Mouse (Mus musculus): Measurements from ENCODE around the gene Poc1b. TPM values are rescaled to one million over a fixed set of nuclear protein-coding genes. Genes with fewer than 3 reads are reported as not detected.

The Poc1b gene
- total and polyA plus RNA-seq, 3 experiments = 5.6 to 54.0 (median 17.4) TPM

GRCm38 (mm10) chr10:99190798-99191197, 84.0 kb downstream of the Poc1b start:
- DNase-seq (ENCODE audit: low spot score) = no peak
- no peak overlapping the region for H3K4me3 ChIP-seq (ENCODE audit: low read depth, low read length)
- TF ChIP-seq CTCF (IDR thresholded peaks at IDR 0.05; ENCODE audit: low read depth, low read length) (peak; percentile 17; the same call in 1 of the 2 replicates), GATA1 (IDR thresholded peaks at IDR 0.05; ENCODE audit: borderline replicate concordance, low read length) (no peak)

GRCm38 (mm10) chr10:99194451-99195055, 87.7 kb downstream of the Poc1b start:
- TF ChIP-seq TAL1 (conservative IDR thresholded peaks at IDR 0.05; ENCODE audit: low read depth, low read length) (no peak), POLR2AphosphoS5 (IDR thresholded peaks at IDR 0.05; ENCODE audit: insufficient replicate concordance, low read depth, low read length) (no peak), GATA1 (IDR thresholded peaks at IDR 0.05; ENCODE audit: borderline replicate concordance, low read length) (no peak), GATA2 (IDR thresholded peaks at IDR 0.05; ENCODE audit: borderline replicate concordance, low read depth, low read length) (no peak), CTCF (IDR thresholded peaks at IDR 0.05; ENCODE audit: low read depth, low read length) (no peak)
- no peak overlapping the region for H3K4me3 ChIP-seq (ENCODE audit: low read depth, low read length)
- peaks cover 10% of the 10 kb centered on the region for H3K36me3 ChIP-seq (replicated peaks)
- no peaks in the 10 kb centered on the region for H3K9me3 ChIP-seq (replicated peaks)
- H3K4me1 ChIP-seq (ENCODE audit: insufficient read depth, low read depth, low read length) = peaks cover 18% of the 10 kb centered on the region
- no peaks in the 10 kb centered on the region for H3K27me3 ChIP-seq (ENCODE audit: insufficient read depth, low read length)
- DNase-seq (ENCODE audit: low spot score) = no peak
- peak; percentile 55 for ATAC-seq (ENCODE audit: extremely low read depth, insufficient number of reproducible peaks, low FRiP score, poor library complexity, severe bottlenecking)

More at GRCm38 (mm10) chr10:99190798-99191197, 84.0 kb downstream of the Poc1b start:
- Histone ChIP-seq H3K27me3 (ENCODE audit: insufficient read depth, low read length) (no peaks in the 10 kb centered on the region), H3K4me1 (ENCODE audit: insufficient read depth, low read depth, low read length) (peaks cover 15% of the 10 kb centered on the region), H3K9me3 (replicated peaks) (no peaks in the 10 kb centered on the region), H3K36me3 (replicated peaks) (peaks cover 2% of the 10 kb centered on the region)
- no peak for ATAC-seq (ENCODE audit: extremely low read depth, insufficient number of reproducible peaks, low FRiP score, poor library complexity, severe bottlenecking)

GRCm38 (mm10) chr10:99196556-99196955, 89.7 kb downstream of the Poc1b start:
- Histone ChIP-seq H3K27me3 (ENCODE audit: insufficient read depth, low read length) (no peaks in the 10 kb centered on the region), H3K36me3 (replicated peaks) (peaks cover 10% of the 10 kb centered on the region), H3K4me1 (ENCODE audit: insufficient read depth, low read depth, low read length) (peaks cover 16% of the 10 kb centered on the region), H3K9me3 (replicated peaks) (no peaks in the 10 kb centered on the region), H3K4me3 (ENCODE audit: low read depth, low read length) (no peak overlapping the region)
- no peak for TF ChIP-seq POLR2AphosphoS5 (IDR thresholded peaks at IDR 0.05; ENCODE audit: insufficient replicate concordance, low read depth, low read length)
- no peak for TF ChIP-seq GATA2 (IDR thresholded peaks at IDR 0.05; ENCODE audit: borderline replicate concordance, low read depth, low read length)
- TF ChIP-seq CTCF (IDR thresholded peaks at IDR 0.05; ENCODE audit: low read depth, low read length) = no peak
- TF ChIP-seq TAL1 (conservative IDR thresholded peaks at IDR 0.05; ENCODE audit: low read depth, low read length) = no peak
- no peak for TF ChIP-seq GATA1 (IDR thresholded peaks at IDR 0.05; ENCODE audit: borderline replicate concordance, low read length)
- DNase-seq (ENCODE audit: low spot score) (no peak), ATAC-seq (ENCODE audit: extremely low read depth, insufficient number of reproducible peaks, low FRiP score, poor library complexity, severe bottlenecking) (no peak)

GRCm38 (mm10) chr10:99197125-99197524, 90.3 kb downstream of the Poc1b start:
- Histone ChIP-seq H3K36me3 (replicated peaks) (peaks cover 10% of the 10 kb centered on the region), H3K9me3 (replicated peaks) (no peaks in the 10 kb centered on the region), H3K4me1 (ENCODE audit: insufficient read depth, low read depth, low read length) (peaks cover 16% of the 10 kb centered on the region), H3K27me3 (ENCODE audit: insufficient read depth, low read length) (no peaks in the 10 kb centered on the region), H3K4me3 (ENCODE audit: low read depth, low read length) (no peak overlapping the region)
- TF ChIP-seq CTCF (IDR thresholded peaks at IDR 0.05; ENCODE audit: low read depth, low read length) = no peak
- no peak for TF ChIP-seq GATA2 (IDR thresholded peaks at IDR 0.05; ENCODE audit: borderline replicate concordance, low read depth, low read length)
- TF ChIP-seq GATA1 (IDR thresholded peaks at IDR 0.05; ENCODE audit: borderline replicate concordance, low read length) = no peak
- no peak for TF ChIP-seq POLR2AphosphoS5 (IDR thresholded peaks at IDR 0.05; ENCODE audit: insufficient replicate concordance, low read depth, low read length)
- TF ChIP-seq TAL1 (conservative IDR thresholded peaks at IDR 0.05; ENCODE audit: low read depth, low read length) = no peak
- DNase-seq (ENCODE audit: low spot score) (no peak), ATAC-seq (ENCODE audit: extremely low read depth, insufficient number of reproducible peaks, low FRiP score, poor library complexity, severe bottlenecking) (no peak)

- ATAC-seq (ENCODE audit: extremely low read depth, insufficient number of reproducible peaks, low FRiP score, poor library complexity, severe bottlenecking) (peak; percentile 92), DNase-seq (ENCODE audit: low spot score) (no peak)
These were observed 90.9 kb downstream of the Poc1b start for GRCm38 (mm10) chr10:99197607-99198305.

GRCm38 (mm10) chr10:99198946-99199345, 92.1 kb downstream of the Poc1b start:
- Histone ChIP-seq H3K4me3 (ENCODE audit: low read depth, low read length) (no peak overlapping the region), H3K27me3 (ENCODE audit: insufficient read depth, low read length) (no peaks in the 10 kb centered on the region), H3K9me3 (replicated peaks) (no peaks in the 10 kb centered on the region), H3K36me3 (replicated peaks) (peaks cover 8% of the 10 kb centered on the region), H3K4me1 (ENCODE audit: insufficient read depth, low read depth, low read length) (peaks cover 16% of the 10 kb centered on the region)
- TF ChIP-seq TAL1 (conservative IDR thresholded peaks at IDR 0.05; ENCODE audit: low read depth, low read length) (no peak), CTCF (IDR thresholded peaks at IDR 0.05; ENCODE audit: low read depth, low read length) (no peak), GATA1 (IDR thresholded peaks at IDR 0.05; ENCODE audit: borderline replicate concordance, low read length) (no peak), POLR2AphosphoS5 (IDR thresholded peaks at IDR 0.05; ENCODE audit: insufficient replicate concordance, low read depth, low read length) (no peak), GATA2 (IDR thresholded peaks at IDR 0.05; ENCODE audit: borderline replicate concordance, low read depth, low read length) (no peak)
- DNase-seq (ENCODE audit: low spot score) = no peak
- ATAC-seq (ENCODE audit: extremely low read depth, insufficient number of reproducible peaks, low FRiP score, poor library complexity, severe bottlenecking) = no peak

More at GRCm38 (mm10) chr10:99197607-99198305, 90.9 kb downstream of the Poc1b start:
- H3K9me3 ChIP-seq (replicated peaks) = no peaks in the 10 kb centered on the region
- no peak overlapping the region for H3K4me3 ChIP-seq (ENCODE audit: low read depth, low read length)
- TF ChIP-seq TAL1 (conservative IDR thresholded peaks at IDR 0.05; ENCODE audit: low read depth, low read length) (no peak), GATA1 (IDR thresholded peaks at IDR 0.05; ENCODE audit: borderline replicate concordance, low read length) (no peak), CTCF (IDR thresholded peaks at IDR 0.05; ENCODE audit: low read depth, low read length) (no peak), GATA2 (IDR thresholded peaks at IDR 0.05; ENCODE audit: borderline replicate concordance, low read depth, low read length) (no peak), POLR2AphosphoS5 (IDR thresholded peaks at IDR 0.05; ENCODE audit: insufficient replicate concordance, low read depth, low read length) (no peak)
- no peaks in the 10 kb centered on the region for H3K27me3 ChIP-seq (ENCODE audit: insufficient read depth, low read length)
- H3K36me3 ChIP-seq (replicated peaks) = peaks cover 9% of the 10 kb centered on the region
- H3K4me1 ChIP-seq (ENCODE audit: insufficient read depth, low read depth, low read length) = peaks cover 16% of the 10 kb centered on the region

Measured in G1E (cell line).